Mouse (Mus musculus) spleen, adult 18-20 months (tissue): ENCODE data around the gene Nr2e3.
"Not testable (repeated sequence)": the region's sequence is repeated elsewhere in the genome, so short reads cannot be mapped to it uniquely, and the experiment has no call there.

Experiments used
- DNase-seq, 2 experiments: peaks; one replicate each; pipeline ENCODE4 v3.0.0; 2022; ENCODE audit warnings: mixed read lengths in 2 of 2

The Nr2e3 gene

GRCm38 (mm10) chr9:59960559-59960958 is at the start of gene Nr2e3:
Nr2e3 (minus strand) TSS chr9:59960659.
- no peak for DNase-seq

- no peak for DNase-seq
Measured at GRCm38 (mm10) chr9:60008936-60009335, 48.5 kb upstream of the Nr2e3 start.

GRCm38 (mm10) chr9:60002323-60002722 is 41.9 kb upstream of the Nr2e3 start:
- no peak for DNase-seq

- DNase-seq, result no peak
Measured at GRCm38 (mm10) chr9:60001444-60001843, 41.0 kb upstream of the Nr2e3 start.

GRCm38 (mm10) chr9:59997725-59998124 is 37.3 kb upstream of the Nr2e3 start:
- no peak for DNase-seq

- DNase-seq, result no peak
Measured at GRCm38 (mm10) chr9:59991407-59991806, 30.9 kb upstream of the Nr2e3 start.

- peak in 1 of 2 experiments; percentile 44 for DNase-seq
Measured at GRCm38 (mm10) chr9:59989864-59990263, 29.4 kb upstream of the Nr2e3 start.

GRCm38 (mm10) chr9:59985900-59986572 is 25.6 kb upstream of the Nr2e3 start:
- DNase-seq, result no peak

- no peak for DNase-seq
Measured at GRCm38 (mm10) chr9:59981116-59981515, 20.7 kb upstream of the Nr2e3 start.

- DNase-seq, result no peak
Measured at GRCm38 (mm10) chr9:59971263-59971662, 10.8 kb upstream of the Nr2e3 start.

- peak in 1 of 2 experiments; percentile 41 for DNase-seq
Measured at GRCm38 (mm10) chr9:59969383-59969782, 8.9 kb upstream of the Nr2e3 start.

GRCm38 (mm10) chr9:59965046-59965445 is 4.6 kb upstream of the Nr2e3 start:
- DNase-seq, result no peak

GRCm38 (mm10) chr9:59964367-59964766 is 3.9 kb upstream of the Nr2e3 start:
- no peak for DNase-seq

GRCm38 (mm10) chr9:59961201-59961955 is 919 bp upstream of the Nr2e3 start:
- DNase-seq, result no peak

GRCm38 (mm10) chr9:59959276-59959675 is 1.2 kb downstream of the Nr2e3 start:
- peak; percentile 38 to 52 for DNase-seq

- not testable (repeated sequence) for DNase-seq
Measured at GRCm38 (mm10) chr9:59958115-59958514, 2.3 kb downstream of the Nr2e3 start.

- DNase-seq, result no peak
Measured at GRCm38 (mm10) chr9:59956496-59956895, 4.0 kb downstream of the Nr2e3 start.

- DNase-seq, result no peak
Measured at GRCm38 (mm10) chr9:59955692-59956091, 4.8 kb downstream of the Nr2e3 start.

- DNase-seq, result no peak
Measured at GRCm38 (mm10) chr9:59955199-59955598, 5.3 kb downstream of the Nr2e3 start.

- no peak for DNase-seq
Measured at GRCm38 (mm10) chr9:59953556-59953955, 6.9 kb downstream of the Nr2e3 start.

- no peak for DNase-seq
Measured at GRCm38 (mm10) chr9:59952515-59953070, 7.9 kb downstream of the Nr2e3 start.

GRCm38 (mm10) chr9:59951943-59952342 is 8.5 kb downstream of the Nr2e3 start:
- DNase-seq, result no peak

GRCm38 (mm10) chr9:59951001-59951750 is 9.3 kb downstream of the Nr2e3 start:
- no peak for DNase-seq
